Mouse (Mus musculus) midbrain, embryonic 12.5 days (tissue): ENCODE data around the gene Aire. TPM values are rescaled to one million over a fixed set of nuclear protein-coding genes. Genes with fewer than 3 reads are reported as not detected.

ENCODE experiments used
- ATAC-seq: fragments of 200-750 bp; cut with Nextera tagmentation; 2 replicates; pipeline ENCODE4 v1.8.0; 2017; ENCODE audit warnings: low read depth, moderate TSS enrichment, moderate library complexity; ENCODE audit not compliant: low FRiP score
- H3K27ac ChIP-seq: fragments of 300-500 bp; sonication (generic); replicated peaks from 2 replicates; pipeline ENCODE4 v1.5.1; 2016; ENCODE audit warnings: mild to moderate bottlenecking
- H3K27me3 ChIP-seq: fragments of 300-500 bp; sonication (generic); 2 replicates; pipeline ENCODE4 v1.6.1; 2016; ENCODE audit warnings: mild to moderate bottlenecking
- H3K36me3 ChIP-seq: fragments of 300-500 bp; sonication (generic); 2 replicates; pipeline ENCODE4 v1.6.1; 2016
- H3K4me1 ChIP-seq: fragments of 300-500 bp; sonication (generic); 2 replicates; pipeline ENCODE4 v1.6.1; 2016
- H3K4me2 ChIP-seq: fragments of 300-500 bp; sonication (generic); replicated peaks from 2 replicates; pipeline ENCODE4 v1.6.1; 2016; ENCODE audit warnings: mild to moderate bottlenecking, moderate library complexity
- H3K4me3 ChIP-seq: fragments of 300-500 bp; sonication (generic); 2 replicates; pipeline ENCODE4 v1.5.1; 2016; ENCODE audit warnings: mild to moderate bottlenecking
- H3K9ac ChIP-seq: fragments of 300-500 bp; sonication (generic); replicated peaks from 2 replicates; pipeline ENCODE4 v1.6.1; 2016; ENCODE audit warnings: mild to moderate bottlenecking, moderate library complexity
- H3K9me3 ChIP-seq: fragments of 300-500 bp; sonication (generic); 2 replicates; pipeline ENCODE4 v1.6.1; 2016; ENCODE audit warnings: mild to moderate bottlenecking
- WGBS: fragments of 180-500 bp; shearing (Covaris S2); methylation state at CpG from one replicate; pipeline ENCODE4 v1.1.7; 2016; 5-methylcytosine and 5-hydroxymethylcytosine counted together
- polyA plus RNA-seq: library from polyadenylated mRNA; unstranded; fragments of >200 nt; fragmentation: Nextera tagmentation; extraction: Ambion mirVana; gene quantifications from 2 replicates; pipeline ENCODE4 v1.2.1, GENCODE M21; 2016

Aire gene
- polyA plus RNA-seq, 1 experiment from 2014 or later, result 0.17 TPM

- no peak overlapping the region for H3K9ac ChIP-seq
- H3K27ac ChIP-seq, result no peak overlapping the region
- H3K27me3 ChIP-seq, result no peaks in the 10 kb centered on the region
- no peak overlapping the region for H3K4me3 ChIP-seq
- WGBS, result 89% methylated on average over 3 of the region's 3 CpGs
- peaks cover 32% of the 10 kb centered on the region for H3K4me1 ChIP-seq
- H3K36me3 ChIP-seq, result peaks cover 34% of the 10 kb centered on the region
- no peak for ATAC-seq
- H3K4me2 ChIP-seq, result no peak overlapping the region
- H3K9me3 ChIP-seq, result no peaks in the 10 kb centered on the region
Observed at GRCm38 (mm10) chr10:78004479-78005100, 38.8 kb downstream of the Aire start.

- Histone ChIP-seq H3K4me2 (no peak overlapping the region), H3K9ac (no peak overlapping the region), H3K9me3 (no peaks in the 10 kb centered on the region), H3K27ac (no peak overlapping the region), H3K4me1 (peaks cover 17% of the 10 kb centered on the region), H3K27me3 (no peaks in the 10 kb centered on the region), H3K4me3 (no peak overlapping the region), H3K36me3 (peaks cover 55% of the 10 kb centered on the region)
- 85% methylated on average over 2 of the region's 2 CpGs for WGBS
- ATAC-seq, result no peak
Observed at GRCm38 (mm10) chr10:78002316-78002715, 41.1 kb downstream of the Aire start.

GRCm38 (mm10) chr10:78001796-78002195, 41.6 kb downstream of the Aire start:
- 94% methylated on average over 11 of the region's 11 CpGs for WGBS

GRCm38 (mm10) chr10:78000200-78000599, 43.2 kb downstream of the Aire start:
- no peak overlapping the region for H3K9ac ChIP-seq
- H3K4me3 ChIP-seq, result no peak overlapping the region
- H3K27me3 ChIP-seq, result no peaks in the 10 kb centered on the region
- H3K4me2 ChIP-seq, result no peak overlapping the region
- ATAC-seq, result no peak
- H3K27ac ChIP-seq, result no peak overlapping the region
- peaks cover 75% of the 10 kb centered on the region for H3K36me3 ChIP-seq
- no peaks in the 10 kb centered on the region for H3K9me3 ChIP-seq
- no peaks in the 10 kb centered on the region for H3K4me1 ChIP-seq
- WGBS, result 96% methylated on average over 5 of the region's 5 CpGs

More at GRCm38 (mm10) chr10:78001796-78002195, 41.6 kb downstream of the Aire start:
- no peak overlapping the region for H3K4me3 ChIP-seq
- H3K4me2 ChIP-seq, result no peak overlapping the region
- peaks cover 59% of the 10 kb centered on the region for H3K36me3 ChIP-seq
- H3K9ac ChIP-seq, result no peak overlapping the region
- H3K27me3 ChIP-seq, result no peaks in the 10 kb centered on the region
- peaks cover 12% of the 10 kb centered on the region for H3K4me1 ChIP-seq
- no peak for ATAC-seq
- no peak overlapping the region for H3K27ac ChIP-seq
- no peaks in the 10 kb centered on the region for H3K9me3 ChIP-seq

- H3K4me2 ChIP-seq, result no peak overlapping the region
- 92% methylated on average over 3 of the region's 3 CpGs for WGBS
- H3K9ac ChIP-seq, result no peak overlapping the region
- no peaks in the 10 kb centered on the region for H3K9me3 ChIP-seq
- no peaks in the 10 kb centered on the region for H3K4me1 ChIP-seq
- peaks cover 92% of the 10 kb centered on the region for H3K36me3 ChIP-seq
- H3K4me3 ChIP-seq, result no peak overlapping the region
- H3K27ac ChIP-seq, result no peak overlapping the region
- no peaks in the 10 kb centered on the region for H3K27me3 ChIP-seq
- ATAC-seq, result no peak
Observed at GRCm38 (mm10) chr10:77995639-77996038, 47.8 kb downstream of the Aire start.

- H3K27ac ChIP-seq, result no peak overlapping the region
- H3K27me3 ChIP-seq, result no peaks in the 10 kb centered on the region
- no peak overlapping the region for H3K9ac ChIP-seq
- 72% methylated on average over 5 of the region's 5 CpGs for WGBS
- H3K4me3 ChIP-seq, result no peak overlapping the region
- peaks cover 47% of the 10 kb centered on the region for H3K36me3 ChIP-seq
- no peaks in the 10 kb centered on the region for H3K4me1 ChIP-seq
- no peak for ATAC-seq
- H3K9me3 ChIP-seq, result no peaks in the 10 kb centered on the region
- H3K4me2 ChIP-seq, result no peak overlapping the region
Observed at GRCm38 (mm10) chr10:77985775-77986174, 57.6 kb downstream of the Aire start.

- H3K27ac ChIP-seq, result no peak overlapping the region
- 6% methylated on average over 4 of the region's 4 CpGs for WGBS
- peak; percentile 58 for ATAC-seq
Observed at GRCm38 (mm10) chr10:77984660-77985059, 58.8 kb downstream of the Aire start.

More at GRCm38 (mm10) chr10:77984660-77985059, 58.8 kb downstream of the Aire start:
- H3K4me2 ChIP-seq, result no peak overlapping the region
- no peak overlapping the region for H3K9ac ChIP-seq
- H3K4me1 ChIP-seq, result peaks cover 1% of the 10 kb centered on the region
- H3K4me3 ChIP-seq, result no peak overlapping the region
- H3K9me3 ChIP-seq, result no peaks in the 10 kb centered on the region
- H3K27me3 ChIP-seq, result no peaks in the 10 kb centered on the region
- H3K36me3 ChIP-seq, result peaks cover 40% of the 10 kb centered on the region

Other genes with a start within 250 kb of the Aire start
- not detected in 2 replicates for gene Gm9639, start 248.5 kb downstream of the Aire start, polyA plus RNA-seq
- not detected in 2 replicates for gene Gm19668, start 244.5 kb downstream of the Aire start, polyA plus RNA-seq
- gene Gm9507, start 231.8 kb downstream of the Aire start, polyA plus RNA-seq, result not detected in 2 replicates
- not detected in 2 replicates for gene Gm2696, start 228.9 kb downstream of the Aire start, polyA plus RNA-seq
- not detected in 2 replicates for gene Krtap10-4, start 216.5 kb downstream of the Aire start, polyA plus RNA-seq
- gene Krtap10-10, start 207.7 kb downstream of the Aire start, polyA plus RNA-seq, result not detected in 2 replicates
- not detected in 2 replicates for gene Gm36176, start 196.8 kb downstream of the Aire start, polyA plus RNA-seq
- gene Gm10318, start 190.8 kb downstream of the Aire start, polyA plus RNA-seq, result not detected in 2 replicates
- gene Gm3285, start 181.6 kb downstream of the Aire start, polyA plus RNA-seq, result not detected in 2 replicates
- gene Lrrc3, start 141.1 kb downstream of the Aire start, polyA plus RNA-seq, result 5.3 and 5.6 TPM in 2 replicates
- 1.2 and 1.5 TPM in 2 replicates for gene Trpm2, start 73.0 kb downstream of the Aire start, polyA plus RNA-seq
- gene 1810043G02Rik, start 65.1 kb downstream of the Aire start, polyA plus RNA-seq, result 32.0 and 32.9 TPM in 2 replicates
- 104 and 116 TPM in 2 replicates for gene Pfkl, start 33.5 kb downstream of the Aire start, polyA plus RNA-seq
- gene Dnmt3l, start 1.7 kb downstream of the Aire start, polyA plus RNA-seq, result not detected in 2 replicates
- gene Icosl, start 25.7 kb upstream of the Aire start, polyA plus RNA-seq, result 1.2 and 1.4 TPM in 2 replicates
- 21.8 and 24.1 TPM in 2 replicates for gene D10Jhu81e, start 126.2 kb upstream of the Aire start, polyA plus RNA-seq
- gene Pwp2, start 141.5 kb upstream of the Aire start, polyA plus RNA-seq, result 22.5 and 25.5 TPM in 2 replicates
- gene Trappc10, start 201.0 kb upstream of the Aire start, polyA plus RNA-seq, result 21.7 and 26.2 TPM in 2 replicates